Mouse (Mus musculus): ENCODE results near the gene Epop. TPM values are rescaled to one million over a fixed set of nuclear protein-coding genes. Genes with fewer than 3 reads are reported as not detected.

The Epop gene
- polyA plus RNA-seq, 1 experiment from 2014 or later, result 1.3 TPM

Small RNAs within 50 kb of the gene (microRNA-seq; reads per million reads assigned to microRNA genes)
- gene Gm24158 (0.69 reads per million), gene Mir6927 (not detected)

Other genes with a start within 250 kb of the Epop start
- 8.6 and 9.6 TPM in 2 replicates for gene Arhgap23, start 214.2 kb downstream of the Epop start, polyA plus RNA-seq (2015; fragmentation: Nextera tagmentation; extraction: Ambion mirVana)
- gene 4933428G20Rik, start 129.4 kb downstream of the Epop start, polyA plus RNA-seq (2015; fragmentation: Nextera tagmentation; extraction: Ambion mirVana), result 1.2 and 1.3 TPM in 2 replicates
- gene Srcin1, start 53.5 kb downstream of the Epop start, polyA plus RNA-seq (2015; fragmentation: Nextera tagmentation; extraction: Ambion mirVana), result 9.2 and 10.4 TPM in 2 replicates
- 3.3 and 3.5 TPM in 2 replicates for gene Mllt6, start 33.7 kb upstream of the Epop start, polyA plus RNA-seq (2015; fragmentation: Nextera tagmentation; extraction: Ambion mirVana)
- gene Cisd3, start 56.1 kb upstream of the Epop start, polyA plus RNA-seq (2015; fragmentation: Nextera tagmentation; extraction: Ambion mirVana), result 24.4 and 29.8 TPM in 2 replicates
- 18.2 and 19.1 TPM in 2 replicates for gene Pcgf2, start 70.8 kb upstream of the Epop start, polyA plus RNA-seq (2015; fragmentation: Nextera tagmentation; extraction: Ambion mirVana)
- 387 and 401 TPM in 2 replicates for gene Psmb3, start 73.7 kb upstream of the Epop start, polyA plus RNA-seq (2015; fragmentation: Nextera tagmentation; extraction: Ambion mirVana)
- 5.0 and 5.1 TPM in 2 replicates for gene Pip4k2b, start 115.0 kb upstream of the Epop start, polyA plus RNA-seq (2015; fragmentation: Nextera tagmentation; extraction: Ambion mirVana)
- gene Cwc25, start 136.9 kb upstream of the Epop start, polyA plus RNA-seq (2015; fragmentation: Nextera tagmentation; extraction: Ambion mirVana), result 15.9 and 17.2 TPM in 2 replicates
- gene 1700001P01Rik, start 146.2 kb upstream of the Epop start, polyA plus RNA-seq (2015; fragmentation: Nextera tagmentation; extraction: Ambion mirVana), result 0.74 TPM in 1 of 2 replicates, not detected in the other
- gene Rpl23, start 152.7 kb upstream of the Epop start, polyA plus RNA-seq (2015; fragmentation: Nextera tagmentation; extraction: Ambion mirVana), result 267 and 286 TPM in 2 replicates
- 194 and 202 TPM in 2 replicates for gene Lasp1, start 169.3 kb upstream of the Epop start, polyA plus RNA-seq (2015; fragmentation: Nextera tagmentation; extraction: Ambion mirVana)
- gene B230217C12Rik, start 211.1 kb upstream of the Epop start, polyA plus RNA-seq (2015; fragmentation: Nextera tagmentation; extraction: Ambion mirVana), result 36.7 and 43.8 TPM in 2 replicates